Mouse (Mus musculus) embryonic fibroblast, embryonic 13.5 days (primary cell): ENCODE data around the gene Spef2. TPM values are rescaled to one million over a fixed set of nuclear protein-coding genes. Genes with fewer than 3 reads are reported as not detected.
"Not testable (repeated sequence)": the region's sequence is repeated elsewhere in the genome, so short reads cannot be mapped to it uniquely, and the experiment has no call there.

Experiments
- H3K27ac ChIP-seq: 2 replicates; pipeline ENCODE4 v1.5.1; 2012; ENCODE audit warnings: low read length, control low read depth, inconsistent platforms; ENCODE audit not compliant: insufficient read depth
- H3K4me1 ChIP-seq: 2 replicates; pipeline ENCODE4 v1.6.1; 2011; ENCODE audit warnings: low read length; ENCODE audit not compliant: control insufficient read depth, insufficient read depth
- H3K4me3 ChIP-seq: 2 replicates; pipeline ENCODE4 v1.5.1; 2011; ENCODE audit warnings: mild to moderate bottlenecking, control low read depth, low read length; ENCODE audit not compliant: insufficient read depth
- CTCF ChIP-seq: IDR thresholded peaks from 2 replicates; pipeline ENCODE4 v1.5.1; 2011; ENCODE audit warnings: mild to moderate bottlenecking, control low read depth, low read length, moderate library complexity, borderline replicate concordance; ENCODE audit not compliant: insufficient read depth
- POLR2A ChIP-seq: IDR thresholded peaks from 2 replicates; pipeline ENCODE4 v1.6.1; 2011; ENCODE audit warnings: low read depth, mild to moderate bottlenecking, control low read depth, low read length, moderate library complexity
- polyA plus RNA-seq: library from polyadenylated mRNA; stranded (reverse); fragments of >200 nt; gene quantifications from 2 replicates; pipeline ENCODE4 v1.2.4, GENCODE M21; 2011; ENCODE audit warnings: low read depth; ENCODE audit not compliant: missing spikeins, insufficient read length

The Spef2 gene
- polyA plus RNA-seq, result 0.11 TPM in 1 of 2 replicates, not detected in the other

DNA sequence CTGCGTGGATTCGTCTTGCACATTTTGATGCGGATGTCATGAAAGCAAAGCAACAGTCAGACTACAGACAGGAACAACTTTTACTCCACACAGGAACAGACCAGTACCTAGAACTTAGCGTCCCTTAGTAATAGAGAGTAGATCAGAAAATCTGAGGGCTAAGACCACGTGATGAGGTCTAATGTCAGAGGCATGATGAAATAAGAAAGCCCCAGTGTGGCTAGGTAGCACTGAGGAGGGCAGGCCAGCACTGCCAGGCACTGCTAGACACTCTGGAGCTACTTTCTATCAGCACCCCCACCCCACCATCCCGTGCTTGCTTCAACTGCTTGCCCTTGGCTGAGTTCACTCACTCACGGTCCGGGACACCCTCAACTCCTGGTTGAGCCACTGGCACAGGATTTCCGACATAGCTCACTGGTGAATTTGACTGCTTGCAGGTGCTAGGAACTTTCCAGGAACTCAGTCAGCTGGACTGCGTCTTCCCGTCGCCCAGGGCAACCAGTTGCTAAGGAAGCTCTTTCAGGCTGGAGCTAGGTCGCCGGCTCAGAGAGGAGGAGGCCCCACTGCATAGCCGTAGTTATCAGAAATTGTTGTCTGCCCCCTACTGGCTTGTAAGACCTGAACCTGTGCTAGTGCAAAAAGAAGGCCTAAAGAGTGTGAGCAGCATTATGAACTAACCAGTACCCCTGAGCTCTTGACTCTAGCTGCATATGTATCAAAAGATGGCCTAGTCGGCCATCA lies at the start of gene Spef2:
Gene Spef2, minus strand, starts transcription at position 510 of the 744 bp plus-strand sequence.
- TF ChIP-seq CTCF (no peak), POLR2A (no peak)
- H3K4me3 ChIP-seq, result no peak within 1 kb of the TSS
- no peak within 1 kb of the TSS for H3K27ac ChIP-seq
- no peaks in the 10 kb centered on the region for H3K4me1 ChIP-seq

DNA sequence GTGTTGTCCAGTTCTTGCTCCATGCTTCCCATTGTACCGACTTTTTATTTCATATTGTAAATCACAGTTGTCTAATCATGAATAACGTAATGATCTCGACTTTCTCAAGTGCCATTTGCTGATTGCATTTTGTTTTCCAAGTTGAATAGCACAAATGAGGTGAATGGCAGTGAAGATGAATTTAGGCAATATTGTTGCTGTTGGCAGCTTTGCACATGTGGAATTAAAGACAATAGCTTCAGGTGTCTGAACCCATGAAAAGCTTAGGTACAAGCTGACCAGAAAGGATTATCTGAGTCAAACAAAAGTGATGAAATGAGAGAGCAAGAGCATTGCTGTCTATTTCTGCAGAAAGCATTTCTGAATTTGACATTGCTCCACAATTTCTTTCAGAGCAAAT lies 45.5 kb upstream of the Spef2 start:
- TF ChIP-seq CTCF (no peak), POLR2A (no peak)
- no peaks in the 10 kb centered on the region for H3K4me1 ChIP-seq
- H3K4me3 ChIP-seq, result no peak overlapping the region
- no peak overlapping the region for H3K27ac ChIP-seq

DNA sequence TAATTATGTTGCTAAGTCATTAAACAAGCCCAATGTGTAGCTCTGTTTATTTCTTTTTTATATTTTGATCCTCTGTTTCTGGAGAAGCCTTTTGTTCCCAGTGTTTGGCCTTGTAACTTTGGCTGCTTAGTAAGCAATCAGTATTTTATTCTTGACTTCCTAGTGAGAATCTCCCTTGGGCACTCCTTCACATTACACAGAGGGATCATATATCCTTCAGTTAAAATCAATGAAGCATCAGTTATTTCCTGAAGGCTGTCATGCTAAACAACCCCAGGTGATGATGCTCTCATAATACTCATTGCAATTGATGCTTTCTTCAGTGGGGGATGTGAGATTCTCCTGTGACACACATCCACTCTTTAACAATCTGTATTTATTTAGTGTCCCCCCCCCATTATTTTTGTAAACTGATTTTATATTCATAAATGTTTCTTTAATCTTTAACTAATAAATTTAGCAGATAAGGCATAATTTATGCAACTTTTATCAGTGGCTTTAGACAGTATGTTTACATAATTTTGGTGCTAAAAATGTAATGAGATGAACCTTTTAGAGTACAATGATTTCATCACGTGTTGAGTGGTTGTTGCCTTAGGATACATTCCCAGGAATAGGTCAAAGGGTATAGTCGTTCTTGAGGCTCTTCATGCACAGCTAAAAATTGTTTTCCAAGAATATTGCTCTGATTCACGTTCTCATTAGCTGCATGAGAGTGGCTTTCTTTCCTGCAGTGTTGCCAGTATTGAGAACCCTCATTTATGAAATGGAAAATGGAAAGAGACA lies 39.8 kb upstream of the Spef2 start:
- H3K27ac ChIP-seq, result no peak overlapping the region
- H3K4me1 ChIP-seq, result no peaks in the 10 kb centered on the region
- TF ChIP-seq POLR2A, result no peak
- TF ChIP-seq CTCF, result no peak
- no peak overlapping the region for H3K4me3 ChIP-seq

- not testable (repeated sequence) for H3K27ac ChIP-seq, H3K4me1 ChIP-seq, H3K4me3 ChIP-seq
These were observed 25.8 kb upstream of the Spef2 start for GRCm38 (mm10) chr15:9774222-9775142.

DNA sequence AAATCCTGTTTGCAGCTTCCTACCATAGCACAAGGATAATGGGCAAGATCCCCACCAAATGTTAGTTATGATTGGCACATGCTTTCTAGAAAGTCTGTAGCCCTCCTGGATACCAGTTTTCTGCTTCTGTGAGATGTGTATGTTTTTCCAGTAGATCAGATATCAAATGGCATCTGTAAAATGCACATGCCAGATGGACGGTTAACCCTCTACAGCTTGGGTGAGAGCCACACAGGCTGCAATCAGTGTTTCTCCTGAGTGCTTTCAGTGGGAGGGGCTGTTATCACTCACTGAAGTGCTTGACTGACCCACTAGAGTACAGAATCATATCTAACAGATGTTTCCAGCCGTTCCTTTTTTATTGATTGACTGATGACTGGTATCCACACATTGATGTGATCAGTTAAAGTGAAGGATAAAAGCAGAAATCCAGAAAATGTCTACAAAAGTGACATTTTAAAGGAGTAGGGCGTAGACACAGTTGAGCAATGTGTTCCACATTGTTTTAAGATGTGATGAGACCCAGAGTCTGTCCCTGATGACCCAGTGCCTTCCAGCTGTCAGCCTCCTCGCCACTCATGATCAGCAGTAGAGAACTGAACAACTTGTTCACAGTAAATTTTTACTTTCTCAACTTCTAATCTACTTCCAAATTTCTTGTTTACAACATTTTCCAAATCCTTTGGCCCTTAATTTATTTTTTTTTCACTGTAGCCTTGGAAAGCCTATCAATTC lies 19.7 kb upstream of the Spef2 start:
- TF ChIP-seq POLR2A, result no peak
- TF ChIP-seq CTCF, result no peak
- H3K4me3 ChIP-seq, result no peak overlapping the region
- no peaks in the 10 kb centered on the region for H3K4me1 ChIP-seq

DNA sequence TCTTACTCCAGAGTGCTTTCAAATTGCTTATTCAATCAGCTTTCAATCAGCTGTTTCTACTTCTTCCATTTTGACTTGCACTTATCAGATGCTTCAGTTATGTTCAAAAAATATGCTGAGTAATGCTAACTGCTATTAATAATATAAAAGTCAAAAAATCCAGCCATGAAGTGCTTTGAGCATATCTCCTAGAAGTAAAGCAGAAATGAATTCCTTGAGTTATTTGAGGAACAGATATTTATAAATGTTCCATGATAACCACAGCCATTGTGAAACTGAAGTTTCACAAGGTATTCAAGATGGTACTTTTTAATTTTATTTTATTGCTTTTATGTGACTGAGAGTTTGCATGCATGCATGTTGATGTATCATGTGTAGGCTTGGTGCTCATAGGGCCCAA lies 18.4 kb upstream of the Spef2 start:
- no peak overlapping the region for H3K4me3 ChIP-seq
- no peak for TF ChIP-seq CTCF
- no peak for TF ChIP-seq POLR2A

More for the DNA sequence above, 19.7 kb upstream of the Spef2 start:
- H3K27ac ChIP-seq, result no peak overlapping the region

GRCm38 (mm10) chr15:9750966-9751365 lies 2.3 kb upstream of the Spef2 start:
- Histone ChIP-seq H3K27ac (no peak overlapping the region), H3K4me1 (no peaks in the 10 kb centered on the region), H3K4me3 (no peak overlapping the region)
- TF ChIP-seq CTCF (no peak), POLR2A (no peak)

More for the DNA sequence above, 18.4 kb upstream of the Spef2 start:
- Histone ChIP-seq H3K27ac (no peak overlapping the region), H3K4me1 (no peaks in the 10 kb centered on the region)

- no peak for TF ChIP-seq POLR2A
- no peak for TF ChIP-seq CTCF
- H3K4me3 ChIP-seq, result no peak overlapping the region
These were observed 1.1 kb downstream of the Spef2 start for GRCm38 (mm10) chr15:9747410-9748104.

GRCm38 (mm10) chr15:9742172-9742571 lies 6.5 kb downstream of the Spef2 start:
- no peak for TF ChIP-seq CTCF
- no peak for TF ChIP-seq POLR2A
- Histone ChIP-seq H3K27ac (no peak overlapping the region), H3K4me3 (no peak overlapping the region), H3K4me1 (no peaks in the 10 kb centered on the region)

More at GRCm38 (mm10) chr15:9747410-9748104, 1.1 kb downstream of the Spef2 start:
- no peak overlapping the region for H3K27ac ChIP-seq
- no peaks in the 10 kb centered on the region for H3K4me1 ChIP-seq
